Mouse (Mus musculus): ENCODE results near the gene Agbl4.

DNA sequence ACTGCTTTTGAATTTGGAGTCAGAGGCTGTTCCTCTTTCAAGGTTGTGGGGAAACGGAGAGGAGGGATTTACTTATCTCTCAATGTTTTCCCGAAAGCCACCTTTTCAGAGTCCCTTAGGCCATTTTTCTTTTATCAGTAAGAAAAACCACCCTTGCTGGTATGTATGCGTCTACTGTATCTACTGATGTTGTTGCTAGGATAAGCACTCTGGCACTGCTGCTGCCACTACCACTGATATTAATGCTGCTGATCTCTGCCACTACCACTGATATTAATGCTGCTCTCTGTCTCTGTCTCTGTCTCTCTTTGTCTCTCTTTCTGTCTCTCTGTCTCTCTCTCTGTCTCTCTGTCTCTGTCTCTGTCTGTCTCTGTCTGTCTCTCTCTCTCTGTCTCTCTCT, 1271.9 kb downstream of the Agbl4 start:
- TF ChIP-seq CTCF (IDR thresholded peaks at IDR 0.05; ENCODE audit: borderline replicate concordance, extremely low read depth, insufficient read depth, insufficient read length) = no peak
- TF ChIP-seq POLR2A (IDR thresholded peaks at IDR 0.05; ENCODE audit: borderline replicate concordance, extremely low read depth, insufficient read depth, insufficient read length, poor library complexity, severe bottlenecking) = no peak
